ENCODE assay signal across 8 mouse cellular contexts in the genomic region with DNA sequence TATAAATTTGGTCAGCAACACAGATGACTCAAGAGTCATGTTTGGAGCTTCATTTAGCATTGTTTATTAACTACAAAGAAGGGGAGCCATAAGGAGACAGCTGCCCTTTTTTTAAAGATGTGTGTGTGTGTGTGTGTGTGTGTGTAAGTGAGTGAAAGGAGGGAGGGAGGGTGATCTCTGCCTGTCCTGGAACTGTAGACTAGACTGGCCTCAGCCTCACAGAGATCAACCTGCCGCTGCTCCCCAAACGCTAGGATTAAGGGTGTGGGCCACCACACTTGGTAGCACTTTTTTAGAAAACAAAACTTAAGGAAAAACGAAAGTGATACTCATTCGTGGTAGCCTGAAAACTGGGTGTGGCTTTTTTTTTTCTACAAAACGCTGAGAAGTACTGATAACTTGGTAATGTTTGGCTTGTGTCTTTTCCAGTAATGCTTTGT. TPM values are rescaled to one million over a fixed set of nuclear protein-coding genes. Genes with fewer than 3 reads are reported as not detected.
DNase-seq lines count a peak whose midpoint lies in the region; ATAC-seq lines count a peak whose summit lies in the region.

No protein-coding gene starts in this region.

- WGBS in macrophage (ENCODE audit: missing documents) = 0% methylated on average over 5 of the region's 5 CpGs

- H3K27ac ChIP-seq in macrophage = peak overlapping the region; percentile 97

- H3K4me3 ChIP-seq in macrophage (ENCODE audit: inconsistent target) = peak overlapping the region; percentile 72

- no peak for ATAC-seq in monocyte, adult 5-6 weeks (replicated peaks; ENCODE audit: insufficient number of reproducible peaks, low FRiP score, low TSS enrichment, poor library complexity, severe bottlenecking)

- peak; percentile 14 for DNase-seq in ovary, postnatal 14 days (ENCODE audit: low spot score)
- no peak for DNase-seq in ovary, postnatal 10 days (ENCODE audit: low spot score)
- peak; percentile 22 for DNase-seq in adrenal gland, postnatal 25 days
- peak; percentile 63 to 66 for DNase-seq in heart, adult 9 months (ENCODE audit: low spot score in 2 of 2)
- peak; percentile 37 for DNase-seq in kidney, postnatal 10 days
- peak; percentile 52 for DNase-seq in thymus, postnatal 4 days

- H3K79me2 ChIP-seq in macrophage (ENCODE audit: inconsistent target) = peaks cover 76% of the 10 kb centered on the region

- peaks cover 17% of the 10 kb centered on the region; the same call in 1 of the 2 replicates for H3K36me3 ChIP-seq in macrophage (ENCODE audit: inconsistent target)

RNA-seq across cellular contexts. Expression of a gene that starts 0.9 kb away (rescaled TPM):
- 116 and 125 TPM in 2 replicates for total RNA-seq in adrenal gland, postnatal 25 days (2021)
- total RNA-seq in macrophage (2018; cell fraction: chromatin; rRNA removed) = 100 to 1,000 TPM; 182 to 728 (median 386) TPM
- total RNA-seq in macrophage (2018; cell fraction: cytosol; rRNA removed) = 100 to 1,000 TPM; 150 to 301 (median 218) TPM
- total RNA-seq in macrophage (2018; cell fraction: nucleus; rRNA removed) = 100 to 1,000 TPM; 175 to 525 (median 344) TPM
- polyA plus RNA-seq in macrophage (2018) = 138 to 155 TPM (median 152 TPM) in 3 replicates
- 86.4 to 108 TPM (median 91.2 TPM) in 3 replicates for total RNA-seq in monocyte, adult 5-6 weeks (2017)

RNA-seq across cellular contexts. Expression of a gene that starts 2.0 kb away (rescaled TPM):
- total RNA-seq in adrenal gland, postnatal 25 days (2021) = 144 and 148 TPM in 2 replicates
- 100 to 1,000 TPM; 115 to 658 (median 315) TPM for total RNA-seq in macrophage (2018; cell fraction: chromatin; rRNA removed)
- 100 to 1,000 TPM; 128 to 271 (median 186) TPM for total RNA-seq in macrophage (2018; cell fraction: cytosol; rRNA removed)
- total RNA-seq in macrophage (2018; cell fraction: nucleus; rRNA removed) = 100 to 1,000 TPM; 175 to 740 (median 411) TPM
- 97.1 to 163 TPM (median 107 TPM) in 3 replicates for polyA plus RNA-seq in macrophage (2018)
- total RNA-seq in monocyte, adult 5-6 weeks (2017) = 43.7 to 58.5 TPM (median 52.0 TPM) in 3 replicates
